Mouse (Mus musculus): ENCODE results near the gene E130208F15Rik. TPM values are rescaled to one million over a fixed set of nuclear protein-coding genes. Genes with fewer than 3 reads are reported as not detected.

The E130208F15Rik gene
- polyA plus RNA-seq, 1 experiment from 2014 or later: 2.4 TPM

DNA sequence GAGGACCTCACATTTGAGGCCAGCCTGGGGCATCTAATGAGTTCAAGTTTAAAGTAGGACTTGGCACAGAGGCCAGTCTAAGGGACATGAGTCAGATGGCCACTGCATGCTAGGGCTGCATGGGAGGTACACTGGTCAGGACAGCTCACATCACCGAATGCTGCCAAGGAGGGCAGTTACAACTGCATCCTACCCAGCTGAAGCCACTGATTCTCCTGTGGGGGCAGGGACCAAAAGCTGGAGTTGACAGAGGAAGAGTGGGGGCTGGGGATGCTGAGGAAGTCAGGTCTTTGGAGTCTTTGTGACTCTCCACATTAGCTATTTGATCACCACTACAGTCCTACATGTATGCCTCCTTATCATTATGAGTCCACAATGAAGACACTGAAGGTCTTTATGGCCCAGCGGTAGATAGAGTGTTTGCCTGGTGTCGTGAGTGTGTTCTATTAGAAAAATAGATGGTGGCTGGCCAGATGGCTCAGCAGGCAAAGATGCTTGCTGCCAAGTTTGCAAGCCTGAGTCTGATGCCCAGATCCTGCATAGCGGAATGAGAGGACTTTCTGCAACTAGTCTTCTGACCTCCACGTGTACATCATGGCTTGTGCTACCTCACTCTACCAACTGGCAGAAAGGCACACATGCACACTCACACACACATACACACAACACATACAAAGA is 18.0 kb downstream of the E130208F15Rik start:
- Histone ChIP-seq H3K4me2 (no peak overlapping the region), H3K4me1 (no peaks in the 10 kb centered on the region), H3K27ac (no peak overlapping the region), H3K4me3 (replicated peaks) (no peak overlapping the region), H3K36me3 (no peaks in the 10 kb centered on the region), H3K9me3 (no peaks in the 10 kb centered on the region), H3K9ac (no peak overlapping the region), H3K27me3 (replicated peaks) (peaks cover 16% of the 10 kb centered on the region; the same call in 1 of the 2 replicates)
- 66% methylated on average over 5 of the region's 5 CpGs for WGBS
- ATAC-seq (ENCODE audit: insufficient read depth, low FRiP score, low read depth): no peak

GRCm38 (mm10) chr7:30346635-30347379 is 25.3 kb downstream of the E130208F15Rik start:
- no peak overlapping the region for H3K4me2 ChIP-seq
- peaks cover 13% of the 10 kb centered on the region for H3K27me3 ChIP-seq (replicated peaks)
- no peaks in the 10 kb centered on the region for H3K36me3 ChIP-seq
- ATAC-seq (ENCODE audit: insufficient read depth, low FRiP score, low read depth): no peak
- no peak overlapping the region for H3K27ac ChIP-seq
- no peak overlapping the region for H3K9ac ChIP-seq
- 26% methylated on average over 21 of the region's 21 CpGs for WGBS
- H3K4me3 ChIP-seq (replicated peaks): no peak overlapping the region
- no peaks in the 10 kb centered on the region for H3K9me3 ChIP-seq
- H3K4me1 ChIP-seq: no peaks in the 10 kb centered on the region

GRCm38 (mm10) chr7:30347828-30348227 is 26.3 kb downstream of the E130208F15Rik start:
- WGBS: 2% methylated on average over 30 of the region's 30 CpGs
- no peak for ATAC-seq (ENCODE audit: insufficient read depth, low FRiP score, low read depth)
- Histone ChIP-seq H3K4me1 (no peaks in the 10 kb centered on the region), H3K36me3 (no peaks in the 10 kb centered on the region), H3K4me3 (replicated peaks) (no peak overlapping the region), H3K9ac (no peak overlapping the region), H3K27me3 (replicated peaks) (peaks cover 13% of the 10 kb centered on the region), H3K9me3 (no peaks in the 10 kb centered on the region), H3K27ac (no peak overlapping the region), H3K4me2 (no peak overlapping the region)

DNA sequence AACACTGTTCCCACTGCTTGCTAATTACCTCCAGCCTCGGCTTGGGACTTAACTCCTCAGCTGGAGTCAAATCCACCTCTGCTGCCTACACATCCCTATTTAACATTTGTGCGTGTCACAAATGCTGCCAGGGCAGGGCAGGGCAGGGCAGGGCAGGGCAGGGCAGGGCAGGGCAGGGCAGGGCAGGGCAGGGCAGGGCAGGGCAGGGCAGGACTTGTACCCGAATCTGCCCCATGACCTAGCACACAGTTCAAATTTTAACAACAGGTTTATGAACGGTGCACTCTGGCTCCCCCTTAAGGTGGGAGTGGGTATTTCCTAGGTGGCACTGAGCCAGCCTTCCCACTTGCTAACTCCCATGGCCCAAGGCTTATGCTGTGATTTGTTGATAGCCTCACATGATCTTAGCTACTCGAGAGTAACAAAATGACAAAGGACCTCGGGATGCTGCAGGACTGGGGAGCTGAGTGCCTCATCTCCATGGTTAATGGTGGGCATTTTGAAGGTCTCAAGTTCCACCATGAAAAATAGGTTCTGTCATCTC is 31.8 kb downstream of the E130208F15Rik start:
- ATAC-seq (ENCODE audit: insufficient read depth, low FRiP score, low read depth): no peak
- H3K9me3 ChIP-seq: no peaks in the 10 kb centered on the region
- H3K9ac ChIP-seq: no peak overlapping the region
- no peaks in the 10 kb centered on the region for H3K4me1 ChIP-seq
- 18% methylated on average over 6 of the region's 6 CpGs for WGBS
- no peaks in the 10 kb centered on the region for H3K36me3 ChIP-seq
- H3K4me3 ChIP-seq (replicated peaks): no peak overlapping the region
- H3K27ac ChIP-seq: no peak overlapping the region
- H3K4me2 ChIP-seq: no peak overlapping the region
- H3K27me3 ChIP-seq (replicated peaks): 0 out of 2 replicates have a peak, but pooled peaks cover 6% of the 10 kb centered on the region

DNA sequence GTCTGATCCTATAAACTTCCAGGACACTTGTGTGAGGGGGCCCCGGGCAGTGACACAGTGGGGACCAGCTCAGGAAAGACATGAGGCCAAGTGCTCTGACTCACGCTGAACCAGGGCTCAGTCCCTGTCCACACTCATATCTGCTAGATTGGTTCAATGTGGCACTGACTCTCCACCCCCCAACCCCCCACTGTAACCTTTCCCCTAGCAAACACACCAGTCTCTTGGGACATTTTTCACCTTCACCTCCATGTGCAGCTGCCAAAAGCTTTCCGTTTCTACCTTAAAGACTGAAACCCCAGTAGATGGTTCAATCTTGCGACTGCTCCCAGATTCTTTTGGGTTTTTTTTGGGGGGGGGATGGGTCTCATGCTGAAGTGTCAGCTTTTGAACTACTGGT is 32.5 kb downstream of the E130208F15Rik start:
- ATAC-seq (ENCODE audit: insufficient read depth, low FRiP score, low read depth): no peak
- Histone ChIP-seq H3K9me3 (no peaks in the 10 kb centered on the region), H3K4me2 (no peak overlapping the region), H3K27me3 (replicated peaks) (0 out of 2 replicates have a peak, but pooled peaks cover 5% of the 10 kb centered on the region), H3K4me1 (no peaks in the 10 kb centered on the region), H3K4me3 (replicated peaks) (no peak overlapping the region), H3K27ac (no peak overlapping the region), H3K36me3 (no peaks in the 10 kb centered on the region), H3K9ac (no peak overlapping the region)
- 70% methylated on average over 4 of the region's 4 CpGs for WGBS

GRCm38 (mm10) chr7:30358378-30359186 is 37.0 kb downstream of the E130208F15Rik start:
- no peak; the same call in 1 of the 2 replicates for ATAC-seq (ENCODE audit: insufficient read depth, low FRiP score, low read depth)
- 55% methylated on average over 7 of the region's 7 CpGs for WGBS
- Histone ChIP-seq H3K4me3 (replicated peaks) (peak overlapping the region; percentile 20; the same call in 1 of the 2 replicates), H3K4me2 (peak overlapping the region; percentile 73), H3K27ac (peak overlapping the region; percentile 86), H3K27me3 (replicated peaks) (no peaks in the 10 kb centered on the region), H3K4me1 (peaks cover 29% of the 10 kb centered on the region), H3K9ac (no peak overlapping the region), H3K36me3 (no peaks in the 10 kb centered on the region), H3K9me3 (no peaks in the 10 kb centered on the region)

- no peaks in the 10 kb centered on the region for H3K27me3 ChIP-seq (replicated peaks)
- WGBS: 67% methylated on average over 31 of the region's 31 CpGs
- H3K36me3 ChIP-seq: no peaks in the 10 kb centered on the region
- H3K4me3 ChIP-seq (replicated peaks): peak overlapping the region; percentile 20
- ATAC-seq (ENCODE audit: insufficient read depth, low FRiP score, low read depth): peak; percentile 44
- no peak overlapping the region for H3K9ac ChIP-seq
- H3K4me2 ChIP-seq: peak overlapping the region; percentile 73
- H3K9me3 ChIP-seq: no peaks in the 10 kb centered on the region
- H3K27ac ChIP-seq: peak overlapping the region; percentile 86
- H3K4me1 ChIP-seq: peaks cover 32% of the 10 kb centered on the region
These were observed 37.8 kb downstream of the E130208F15Rik start for GRCm38 (mm10) chr7:30359276-30359865.

DNA sequence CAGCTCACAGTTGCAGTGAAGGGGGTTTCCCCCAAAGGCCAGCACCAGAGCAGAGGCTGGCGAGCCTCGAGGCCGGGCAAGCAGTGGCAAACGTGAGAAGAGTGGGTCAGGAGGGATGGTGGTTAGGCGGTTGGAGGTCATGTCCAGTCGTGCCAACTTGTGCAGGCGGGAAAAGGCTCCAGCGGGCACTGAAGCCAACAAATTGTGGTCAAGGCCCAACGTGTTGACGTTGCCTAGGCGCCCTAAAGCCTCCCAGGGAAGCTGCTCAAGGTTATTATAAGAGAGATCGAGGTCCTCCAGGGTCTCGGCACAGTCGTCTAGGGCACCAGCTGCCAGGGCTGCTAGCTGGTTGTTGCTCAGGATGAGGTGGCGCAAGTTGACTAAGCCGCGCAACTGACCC is 38.5 kb downstream of the E130208F15Rik start:
- WGBS: 87% methylated on average over 17 of the region's 17 CpGs
- Histone ChIP-seq H3K9ac (no peak overlapping the region), H3K27ac (peak overlapping the region; percentile 86), H3K4me1 (peaks cover 32% of the 10 kb centered on the region), H3K4me2 (peak overlapping the region; percentile 73), H3K36me3 (no peaks in the 10 kb centered on the region), H3K9me3 (no peaks in the 10 kb centered on the region), H3K27me3 (replicated peaks) (no peaks in the 10 kb centered on the region), H3K4me3 (replicated peaks) (peak overlapping the region; percentile 20; the same call in 1 of the 2 replicates)
- no peak for ATAC-seq (ENCODE audit: insufficient read depth, low FRiP score, low read depth)

- no peaks in the 10 kb centered on the region for H3K9me3 ChIP-seq
- H3K4me2 ChIP-seq: peak within 1 kb of the TSS; percentile 73
- peaks cover 32% of the 10 kb centered on the region for H3K4me1 ChIP-seq
- H3K27me3 ChIP-seq (replicated peaks): no peaks in the 10 kb centered on the region
- WGBS: 4% methylated on average over 20 of the region's 55 CpGs
- peak within 1 kb of the TSS; percentile 62 for H3K9ac ChIP-seq
- H3K4me3 ChIP-seq (replicated peaks): peak within 1 kb of the TSS; percentile 62
- peak; percentile 43; the same call in 1 of the 2 replicates for ATAC-seq (ENCODE audit: insufficient read depth, low FRiP score, low read depth)
- no peaks in the 10 kb centered on the region for H3K36me3 ChIP-seq
- peak within 1 kb of the TSS; percentile 26; the same call in 1 of the 2 replicates for H3K27ac ChIP-seq
These were observed 41.3 kb downstream of the E130208F15Rik start, which contains the start of gene Lrfn3 for GRCm38 (mm10) chr7:30362652-30363343. Gene Lrfn3 (minus strand): TSS chr7:30362772.

DNA sequence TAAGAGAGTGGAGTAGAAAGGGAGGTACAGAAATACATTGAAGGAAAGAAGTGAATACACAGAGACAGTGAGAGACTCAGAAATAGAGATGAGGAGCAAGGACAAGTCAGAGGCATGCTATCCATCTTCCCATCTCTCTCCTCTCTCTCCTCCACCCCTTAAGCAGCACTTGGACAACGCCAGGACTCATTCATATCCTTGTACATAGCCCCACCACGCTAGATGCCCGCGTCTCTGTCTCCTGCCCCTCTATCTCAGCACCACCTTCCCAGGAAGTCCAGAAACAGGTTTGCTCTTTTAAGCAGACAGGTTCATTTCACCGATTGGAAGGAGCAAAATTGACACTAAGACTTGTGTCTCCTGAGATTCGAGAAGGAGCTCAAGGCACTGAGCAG is 41.8 kb downstream of the E130208F15Rik start:
- WGBS: 60% methylated on average over 6 of the region's 6 CpGs
- Histone ChIP-seq H3K4me2 (peak overlapping the region; percentile 73), H3K27ac (no peak overlapping the region), H3K4me1 (peaks cover 32% of the 10 kb centered on the region), H3K4me3 (replicated peaks) (peak overlapping the region; percentile 62), H3K27me3 (replicated peaks) (no peaks in the 10 kb centered on the region), H3K36me3 (no peaks in the 10 kb centered on the region), H3K9ac (no peak overlapping the region), H3K9me3 (no peaks in the 10 kb centered on the region)
- no peak for ATAC-seq (ENCODE audit: insufficient read depth, low FRiP score, low read depth)

GRCm38 (mm10) chr7:30367466-30367865 is 45.9 kb downstream of the E130208F15Rik start:
- no peak overlapping the region for H3K4me2 ChIP-seq
- no peak overlapping the region for H3K9ac ChIP-seq
- H3K27ac ChIP-seq: no peak overlapping the region
- H3K27me3 ChIP-seq (replicated peaks): no peaks in the 10 kb centered on the region
- H3K4me3 ChIP-seq (replicated peaks): no peak overlapping the region
- H3K36me3 ChIP-seq: no peaks in the 10 kb centered on the region
- H3K4me1 ChIP-seq: peaks cover 9% of the 10 kb centered on the region; the same call in 1 of the 2 replicates
- ATAC-seq (ENCODE audit: insufficient read depth, low FRiP score, low read depth): no peak
- 80% methylated on average over 2 of the region's 2 CpGs for WGBS
- H3K9me3 ChIP-seq: no peaks in the 10 kb centered on the region
